7 mouse cellular contexts compared by ENCODE assay signal in the genomic region with DNA sequence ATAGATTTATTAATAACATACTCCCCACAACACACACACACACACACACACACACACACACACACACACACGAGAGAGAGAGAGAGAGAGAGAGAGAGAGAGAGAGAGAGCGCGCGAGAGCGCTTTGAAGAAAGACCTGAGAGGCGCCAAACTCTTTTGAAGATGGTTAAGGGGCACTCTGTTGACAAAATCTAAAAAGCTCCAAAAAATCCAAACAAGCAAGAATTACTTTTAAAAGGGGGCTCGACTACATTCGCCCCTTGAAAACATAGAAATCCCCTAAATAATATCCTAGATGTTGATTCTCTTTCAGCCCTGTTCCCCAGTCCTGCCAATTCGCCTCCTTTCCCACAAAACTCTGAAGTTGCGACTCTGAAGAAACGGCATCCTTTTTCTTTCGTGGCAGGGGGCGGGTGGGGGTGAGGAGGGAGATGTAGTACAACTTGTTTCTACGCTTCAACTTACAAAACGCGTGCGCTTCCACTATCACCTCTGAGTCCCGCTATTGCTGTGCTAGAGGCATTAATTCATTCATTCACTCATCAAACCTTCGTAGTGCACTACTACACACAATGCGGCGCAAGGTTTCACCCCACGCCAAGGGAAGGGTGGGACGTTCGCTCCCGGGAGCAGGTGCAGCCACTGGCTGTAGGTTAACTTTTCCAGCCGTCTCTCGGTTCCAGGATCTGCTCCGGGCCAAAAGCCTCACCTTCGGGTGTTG. TPM values are rescaled to one million over a fixed set of nuclear protein-coding genes. Genes with fewer than 3 reads are reported as not detected.
DNase-seq lines count a peak whose midpoint lies in the region; ATAC-seq and TF ChIP-seq lines count a peak whose summit lies in the region.

No protein-coding gene starts in this region.

- H3K27ac ChIP-seq in thymus, adult 2 months (ENCODE audit: control insufficient read depth, insufficient read depth, low read length) = peak overlapping the region; percentile 85
- peak overlapping the region; percentile 96 for H3K27ac ChIP-seq in embryonic facial prominence, embryonic 13.5 days
- peak overlapping the region; percentile 91 for H3K27ac ChIP-seq in limb, embryonic 10.5 days
- peak overlapping the region; percentile 93 for H3K27ac ChIP-seq in neural tube, embryonic 15.5 days (replicated peaks)

- peaks cover 6% of the 10 kb centered on the region for H3K4me1 ChIP-seq in thymus, adult 2 months (replicated peaks; ENCODE audit: control insufficient read depth, insufficient read depth, low read length)
- H3K4me1 ChIP-seq in embryonic facial prominence, embryonic 13.5 days = peaks cover 20% of the 10 kb centered on the region
- H3K4me1 ChIP-seq in limb, embryonic 10.5 days = peaks cover 25% of the 10 kb centered on the region
- peaks cover 35% of the 10 kb centered on the region for H3K4me1 ChIP-seq in neural tube, embryonic 15.5 days

- peak overlapping the region; percentile 80 for H3K9ac ChIP-seq in embryonic facial prominence, embryonic 13.5 days
- peak overlapping the region; percentile 88 for H3K9ac ChIP-seq in neural tube, embryonic 15.5 days (replicated peaks)

- no peaks in the 10 kb centered on the region for H3K36me3 ChIP-seq in thymus, adult 2 months (ENCODE audit: control insufficient read depth, insufficient read depth, low read length)
- no peaks in the 10 kb centered on the region; the same call in 1 of the 2 replicates for H3K36me3 ChIP-seq in embryonic facial prominence, embryonic 13.5 days
- 0 out of 2 replicates have a peak, but pooled peaks cover 1% of the 10 kb centered on the region for H3K36me3 ChIP-seq in limb, embryonic 10.5 days
- H3K36me3 ChIP-seq in neural tube, embryonic 15.5 days = no peaks in the 10 kb centered on the region

- TF ChIP-seq POLR2A in thymus, adult 2 months (IDR thresholded peaks at IDR 0.05; ENCODE audit: control insufficient read depth, extremely low read depth, insufficient read depth, low read length, poor library complexity) = no peak

- 0 out of 2 replicates have a peak, but pooled peaks have one; percentile 41 for ATAC-seq in embryonic facial prominence, embryonic 13.5 days (ENCODE audit: insufficient number of reproducible peaks, insufficient read depth, low FRiP score, low TSS enrichment, low read depth)
- ATAC-seq in neural tube, embryonic 15.5 days (ENCODE audit: low FRiP score) = peak; percentile 65

- peak overlapping the region; percentile 68 for H3K4me3 ChIP-seq in thymus, adult 2 months (ENCODE audit: control insufficient read depth, insufficient read depth, low read length)
- peak overlapping the region; percentile 98 for H3K4me3 ChIP-seq in embryonic facial prominence, embryonic 13.5 days
- H3K4me3 ChIP-seq in limb, embryonic 10.5 days = peak overlapping the region; percentile 98
- peak overlapping the region; percentile 98 for H3K4me3 ChIP-seq in neural tube, embryonic 15.5 days (replicated peaks)

- WGBS in thymus, adult 2 months = under 1% methylated on average over 29 of the region's 29 CpGs
- WGBS in embryonic facial prominence, embryonic 13.5 days = under 1% methylated on average over 29 of the region's 29 CpGs
- 2% methylated on average over 29 of the region's 29 CpGs for WGBS in limb, embryonic 10.5 days
- WGBS in neural tube, embryonic 15.5 days = under 1% methylated on average over 29 of the region's 29 CpGs

- no peaks in the 10 kb centered on the region for H3K27me3 ChIP-seq in thymus, adult 2 months (ENCODE audit: control insufficient read depth, insufficient read depth, low read length)
- no peaks in the 10 kb centered on the region for H3K27me3 ChIP-seq in embryonic facial prominence, embryonic 13.5 days
- H3K27me3 ChIP-seq in limb, embryonic 10.5 days (ENCODE audit: low read depth, poor library complexity, severe bottlenecking) = no peaks in the 10 kb centered on the region
- no peaks in the 10 kb centered on the region for H3K27me3 ChIP-seq in neural tube, embryonic 15.5 days (replicated peaks)

- no peaks in the 10 kb centered on the region for H3K9me3 ChIP-seq in embryonic facial prominence, embryonic 13.5 days
- no peaks in the 10 kb centered on the region for H3K9me3 ChIP-seq in limb, embryonic 10.5 days (replicated peaks)
- H3K9me3 ChIP-seq in neural tube, embryonic 15.5 days (replicated peaks) = no peaks in the 10 kb centered on the region

- peak overlapping the region; percentile 90 for H3K4me2 ChIP-seq in embryonic facial prominence, embryonic 13.5 days
- H3K4me2 ChIP-seq in neural tube, embryonic 15.5 days = peak overlapping the region; percentile 72

- no peak for TF ChIP-seq CTCF in thymus, adult 2 months (IDR thresholded peaks at IDR 0.05; ENCODE audit: borderline replicate concordance, control insufficient read depth, extremely low read depth, insufficient read depth, low read length, poor library complexity)

- DNase-seq in thymus, adult 2 months = no peak
- no peak for DNase-seq in thymus, adult 18-20 months
- no peak for DNase-seq in limb, embryonic 10.5 days (ENCODE audit: low spot score)
- no peak for DNase-seq in layer of hippocampus, postnatal 25 days (ENCODE audit: extremely low spot score in 1 of 2, low spot score in 1 of 2)
- DNase-seq in yolk sac, embryonic 10.5 days (ENCODE audit: low spot score) = no peak

RNA-seq across cellular contexts. Expression of a gene that starts 1.5 kb away (rescaled TPM):
- polyA plus RNA-seq in thymus, adult 2 months (2012; rRNA removed) = 8.0 and 8.3 TPM in 2 replicates
- 14.5 and 15.4 TPM in 2 replicates for polyA plus RNA-seq in embryonic facial prominence, embryonic 13.5 days (2015; fragmentation: Nextera tagmentation; extraction: Ambion mirVana)
- polyA plus RNA-seq in limb, embryonic 10.5 days (2016; fragmentation: Nextera tagmentation; extraction: Ambion mirVana) = 8.0 and 8.1 TPM in 2 replicates
- polyA plus RNA-seq in neural tube, embryonic 15.5 days (2015; fragmentation: Nextera tagmentation; extraction: Ambion mirVana) = 52.0 and 52.8 TPM in 2 replicates
- total RNA-seq in layer of hippocampus, postnatal 25 days (2021) = 100 to 1,000 TPM; 144 to 159 TPM
